Mouse (Mus musculus): Measurements from ENCODE around the gene Gm13057. TPM values are rescaled to one million over a fixed set of nuclear protein-coding genes. Genes with fewer than 3 reads are reported as not detected.
"Not testable (repeated sequence)": the region's sequence is repeated elsewhere in the genome, so short reads cannot be mapped to it uniquely, and the experiment has no call there.

Gm13057 gene
- not detected in 2 replicates for total RNA-seq (2015)
- not detected in 2 replicates for total RNA-seq (2017)

DNA sequence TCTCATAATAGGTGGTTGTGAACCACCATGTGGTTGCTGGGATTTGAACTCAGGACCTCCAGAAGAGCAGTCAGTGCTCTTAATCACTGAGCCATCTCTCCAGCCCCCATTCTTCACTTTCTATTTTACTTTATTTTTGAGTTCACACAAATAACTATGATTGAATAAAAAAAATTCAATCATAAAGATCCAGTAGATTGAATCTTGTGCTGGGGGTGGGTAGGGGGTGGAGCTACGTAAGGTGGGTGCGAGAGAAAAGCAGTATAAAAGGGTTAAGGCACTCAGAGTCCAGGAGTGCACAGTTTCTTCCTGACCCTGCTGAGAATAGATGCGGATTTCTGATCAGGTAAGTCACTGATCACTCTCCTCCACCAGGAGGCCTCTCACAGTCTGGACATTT is at the start of gene Gm13057, which contains the start of gene BC080695:
Gm13057 (plus strand) TSS at position 310 of the 400 bp plus-strand sequence.
BC080695 (plus strand) TSS at position 301 of the 400 bp plus-strand sequence.
- not testable (repeated sequence) for ATAC-seq (ENCODE audit: poor library complexity, severe bottlenecking)

DNA sequence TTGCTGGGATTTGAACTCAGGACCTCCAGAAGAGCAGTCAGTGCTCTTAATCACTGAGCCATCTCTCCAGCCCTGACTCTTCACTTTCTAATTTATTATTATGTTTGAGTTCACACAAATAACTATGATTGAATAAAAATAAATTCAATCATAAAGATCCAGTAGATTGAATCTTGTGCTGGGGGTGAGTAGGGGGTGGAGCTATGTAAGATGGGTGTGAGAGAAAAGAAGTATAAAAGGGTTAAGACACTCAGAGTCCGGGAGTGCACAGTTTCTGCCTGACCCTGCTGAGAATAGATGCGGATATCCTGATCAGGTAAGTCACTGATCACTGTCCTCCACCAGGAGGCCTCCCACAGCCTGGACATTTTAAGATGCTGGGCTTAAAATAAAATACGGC is 40.5 kb upstream of the Gm13057 start, which contains the start of gene Gm13043:
Gm13043 (plus strand) TSS at position 301 of the 400 bp plus-strand sequence.
- ATAC-seq (ENCODE audit: poor library complexity, severe bottlenecking): no peak

DNA sequence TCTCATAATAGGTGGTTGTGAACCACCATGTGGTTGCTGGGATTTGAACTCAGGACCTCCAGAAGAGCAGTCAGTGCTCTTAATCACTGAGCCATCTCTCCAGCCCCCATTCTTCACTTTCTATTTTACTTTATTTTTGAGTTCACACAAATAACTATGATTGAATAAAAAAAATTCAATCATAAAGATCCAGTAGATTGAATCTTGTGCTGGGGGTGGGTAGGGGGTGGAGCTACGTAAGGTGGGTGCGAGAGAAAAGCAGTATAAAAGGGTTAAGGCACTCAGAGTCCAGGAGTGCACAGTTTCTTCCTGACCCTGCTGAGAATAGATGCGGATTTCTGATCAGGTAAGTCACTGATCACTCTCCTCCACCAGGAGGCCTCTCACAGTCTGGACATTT is 15.9 kb upstream of the Gm13057 start, which contains the start of gene Gm13040:
Gm13040 (plus strand) TSS at position 301 of the 400 bp plus-strand sequence.
- ATAC-seq (ENCODE audit: poor library complexity, severe bottlenecking): not testable (repeated sequence)

Other genes with a start within 250 kb of the Gm13057 start
- not detected in 2 replicates for gene Lrrc38, start 202.0 kb upstream of the Gm13057 start, total RNA-seq (2015)
- not detected in 2 replicates for gene Lrrc38, start 202.0 kb upstream of the Gm13057 start, total RNA-seq (2017)
- gene Pramel1, start 157.3 kb upstream of the Gm13057 start, total RNA-seq (2015): not detected in 2 replicates
- gene Pramel1, start 157.3 kb upstream of the Gm13057 start, total RNA-seq (2017): not detected in 2 replicates
- 11.4 and 12.6 TPM in 2 replicates for gene Pramef8, start 139.3 kb upstream of the Gm13057 start, total RNA-seq (2015)
- gene Pramef8, start 139.3 kb upstream of the Gm13057 start, total RNA-seq (2017): 11.2 and 12.0 TPM in 2 replicates
- gene Oog4, start 101.4 kb upstream of the Gm13057 start, total RNA-seq (2015): not detected in 2 replicates
- gene Oog4, start 101.4 kb upstream of the Gm13057 start, total RNA-seq (2017): not detected in 2 replicates
- not detected in 2 replicates for gene Gm13043, start 40.4 kb upstream of the Gm13057 start, total RNA-seq (2015)
- gene Gm13043, start 40.4 kb upstream of the Gm13057 start, total RNA-seq (2017): not detected in 2 replicates
- gene Gm13040, start 15.8 kb upstream of the Gm13057 start, total RNA-seq (2015): not detected in 2 replicates
- not detected in 2 replicates for gene Gm13040, start 15.8 kb upstream of the Gm13057 start, total RNA-seq (2017)
- gene BC080695, start within 50 bp of the Gm13057 start, total RNA-seq (2015): not detected in 2 replicates
- not detected in 2 replicates for gene BC080695, start within 50 bp of the Gm13057 start, total RNA-seq (2017)
- not detected in 2 replicates for gene Gm13083, start 63.3 kb downstream of the Gm13057 start, total RNA-seq (2015)
- 0.07 TPM in 1 of 2 replicates, not detected in the other for gene Gm13083, start 63.3 kb downstream of the Gm13057 start, total RNA-seq (2017)
- not detected in 2 replicates for gene Gm13088, start 105.5 kb downstream of the Gm13057 start, total RNA-seq (2015)
- not detected in 2 replicates for gene Gm13088, start 105.5 kb downstream of the Gm13057 start, total RNA-seq (2017)
- gene Gm13089, start 151.0 kb downstream of the Gm13057 start, total RNA-seq (2015): not detected in 2 replicates
- gene Gm13089, start 151.0 kb downstream of the Gm13057 start, total RNA-seq (2017): not detected in 2 replicates
- gene Gm13078, start 167.7 kb downstream of the Gm13057 start, total RNA-seq (2015): not detected in 2 replicates
- not detected in 2 replicates for gene Gm13078, start 167.7 kb downstream of the Gm13057 start, total RNA-seq (2017)
- not detected in 2 replicates for gene Gm13023, start 237.6 kb downstream of the Gm13057 start, total RNA-seq (2015)
- not detected in 2 replicates for gene Gm13023, start 237.6 kb downstream of the Gm13057 start, total RNA-seq (2017)

Data from megakaryocyte, adult 5-6 weeks (primary cell).